Mouse (Mus musculus) left cerebral cortex, postnatal 14 days (tissue): ENCODE measurements around the gene Olfr799. TPM values are rescaled to one million over a fixed set of nuclear protein-coding genes. Genes with fewer than 3 reads are reported as not detected.

Experiments used
- DNase-seq, 2 experiments: peaks; one replicate each; pipeline ENCODE4 v3.0.0; 2021 to 2022; ENCODE audit warnings: low spot score in 2 of 2, mixed read lengths in 1 of 2
- intact Hi-C: fragments of 180-260 bp; cut with DNase I; formaldehyde crosslinking; loops from one replicate; pipeline ENCODE4 v1.15.1; 2025
- long read RNA-seq, 2 experiments: library from polyadenylated mRNA; stranded (forward); transcript quantifications; one replicate each; pipeline ENCODE4 v2.0.0; 2021
- total RNA-seq, 2 experiments: library from RNA; stranded (reverse); gene quantifications; 2 replicates each; pipeline ENCODE4 v1.2.3; 2021

Gene Olfr799
- not detected for total RNA-seq
- long read RNA-seq, experiment 1: 0 reads
- long read RNA-seq, experiment 2: 0 reads

DNA sequence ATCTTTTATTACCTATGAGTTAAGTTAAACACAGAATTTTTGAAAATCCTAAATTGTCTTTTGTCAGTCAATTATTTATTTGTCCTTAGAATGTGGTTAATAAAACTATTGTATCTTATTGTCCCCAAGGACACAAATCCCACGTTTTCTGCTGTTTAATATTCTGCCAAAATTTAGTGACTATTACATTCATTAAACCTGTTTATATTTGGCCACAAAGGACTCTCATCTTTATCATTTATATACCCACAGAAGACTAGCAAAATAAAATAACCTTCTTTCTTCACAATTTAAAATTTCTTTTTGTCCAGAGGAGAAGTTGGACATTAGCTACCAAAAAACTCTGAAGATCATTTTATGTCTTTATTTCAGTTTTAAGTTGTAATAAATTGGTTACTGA, at the start of gene Olfr799:
Olfr799 (plus strand) TSS at position 301 of the 400 bp plus-strand sequence.
- intact Hi-C loops: no loop called here
- no peak for DNase-seq

DNA sequence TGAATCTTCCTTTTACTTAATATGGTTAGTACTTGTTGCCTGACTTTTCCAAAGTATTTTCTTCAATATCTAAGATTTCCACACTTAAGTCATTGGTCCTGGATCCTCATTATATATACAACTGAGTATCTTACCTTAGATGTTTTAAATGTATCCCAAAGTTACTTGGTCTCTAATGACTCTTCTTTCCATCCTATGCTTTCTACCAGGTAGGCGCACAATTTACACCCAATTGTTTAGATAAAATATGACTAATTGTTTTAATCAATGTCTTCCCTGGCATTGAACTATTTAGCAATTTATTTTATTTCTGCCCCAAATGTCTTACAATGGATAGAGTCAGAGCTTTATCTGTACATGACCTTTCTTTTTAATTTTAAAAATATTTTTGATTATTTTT, 24.8 kb upstream of the Olfr799 start, which contains the start of gene Olfr796:
Olfr796 (minus strand) TSS at position 101 of the 400 bp plus-strand sequence.
- intact Hi-C loops: no loop called here
- DNase-seq: no peak

DNA sequence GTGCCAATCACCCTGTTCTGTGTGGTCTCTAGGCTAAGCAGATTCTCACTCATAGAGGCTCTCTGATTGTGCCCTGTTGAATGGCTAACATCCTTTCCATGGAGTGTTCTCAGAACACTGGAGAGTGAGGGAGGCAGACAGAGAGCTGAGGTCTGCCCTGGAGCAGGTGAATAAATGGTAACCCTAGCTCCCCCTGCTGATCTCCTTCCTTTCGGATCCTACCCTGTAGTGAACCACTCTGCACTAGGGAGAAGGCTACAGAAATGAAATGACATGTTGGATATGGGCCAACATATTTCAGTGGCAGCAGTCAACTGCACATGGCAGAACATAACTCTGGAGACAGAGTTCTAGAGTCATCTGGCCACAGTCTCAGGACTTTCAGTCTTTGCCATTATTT, 15.6 kb upstream of the Olfr799 start:
- intact Hi-C loops: no loop called here
- no peak for DNase-seq

DNA sequence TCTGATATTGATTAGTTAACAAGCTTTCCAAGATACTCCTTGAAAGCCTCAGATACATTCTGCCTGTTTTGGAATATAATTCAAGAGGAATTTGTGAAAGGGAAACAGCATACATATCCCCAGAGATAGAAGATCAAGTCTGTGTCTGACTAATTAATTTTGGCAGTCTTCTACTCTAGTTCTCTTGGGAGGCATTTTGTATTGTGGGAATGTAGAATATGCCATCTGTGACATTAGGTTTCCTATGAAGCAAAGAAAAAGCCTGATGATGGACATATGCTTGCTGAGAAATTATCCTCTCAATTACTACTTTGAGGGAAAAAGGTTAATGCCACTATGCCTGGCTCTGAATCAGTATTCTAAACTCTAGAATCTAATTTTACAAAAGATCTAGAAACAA, 14.0 kb upstream of the Olfr799 start:
- no peak for DNase-seq
- intact Hi-C loops: no loop called here

DNA sequence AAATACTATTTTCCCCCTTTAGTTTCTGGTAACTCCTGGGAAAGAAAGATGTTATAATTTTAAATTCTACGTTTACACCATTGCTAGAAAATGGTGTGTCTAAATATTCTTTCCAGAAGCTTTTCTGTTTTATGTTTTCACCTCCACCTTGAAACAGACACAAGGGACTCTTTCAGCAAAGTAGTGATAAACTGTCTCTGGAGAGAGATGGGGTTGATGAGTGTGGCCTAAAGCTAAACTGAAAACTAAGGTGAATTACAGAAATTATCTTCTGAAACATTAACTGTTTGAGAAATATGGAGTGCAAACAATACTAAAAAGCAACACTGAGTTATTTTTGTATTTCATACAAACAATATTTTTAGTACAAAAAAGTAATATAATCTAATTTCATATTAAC, 9.4 kb upstream of the Olfr799 start, which contains the start of gene Olfr798:
Olfr798 (minus strand) TSS at position 101 of the 400 bp plus-strand sequence.
- intact Hi-C loops: no loop called here
- DNase-seq: no peak

DNA sequence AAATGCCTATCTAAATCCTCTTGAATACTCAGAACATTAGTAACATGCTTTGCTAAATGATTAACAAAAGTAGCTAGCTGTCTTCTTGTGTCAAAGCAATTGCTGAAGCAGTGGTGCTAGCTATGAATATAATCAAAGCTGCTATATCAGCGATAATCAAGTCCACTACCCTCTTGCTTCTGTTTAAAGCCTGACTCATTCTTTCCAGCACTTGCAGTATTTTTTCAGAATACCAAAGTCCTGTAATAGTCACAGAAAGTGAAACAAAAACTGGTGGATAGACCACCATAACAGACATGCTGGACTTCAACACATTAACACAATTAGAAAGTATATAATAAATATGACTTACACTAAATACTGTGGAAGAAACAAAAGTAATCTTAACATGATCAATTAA, 14.5 kb downstream of the Olfr799 start:
- no peak for DNase-seq
- intact Hi-C loops: no loop called here

DNA sequence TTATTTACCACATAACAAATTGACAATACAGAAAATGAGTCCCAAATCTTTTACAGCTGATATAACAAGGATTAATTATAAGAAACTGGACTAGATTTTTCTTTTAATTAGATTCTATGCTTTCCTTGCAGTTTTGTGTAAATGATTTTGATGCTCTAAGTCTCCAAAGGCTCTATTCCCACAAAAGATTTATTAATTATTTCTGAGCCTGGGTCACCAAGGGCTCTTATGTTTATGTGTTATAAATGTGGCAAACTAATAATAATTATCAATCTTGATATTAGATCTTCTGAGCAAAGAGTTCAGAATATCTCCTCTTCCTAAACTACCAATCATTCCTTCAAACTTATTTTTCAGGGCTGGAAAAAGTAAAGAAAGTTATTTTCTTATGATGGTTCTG, 20.1 kb downstream of the Olfr799 start, which contains the start of gene Olfr800:
Olfr800 (plus strand) TSS at position 301 of the 400 bp plus-strand sequence.
- intact Hi-C loops: no loop called here
- DNase-seq: no peak

DNA sequence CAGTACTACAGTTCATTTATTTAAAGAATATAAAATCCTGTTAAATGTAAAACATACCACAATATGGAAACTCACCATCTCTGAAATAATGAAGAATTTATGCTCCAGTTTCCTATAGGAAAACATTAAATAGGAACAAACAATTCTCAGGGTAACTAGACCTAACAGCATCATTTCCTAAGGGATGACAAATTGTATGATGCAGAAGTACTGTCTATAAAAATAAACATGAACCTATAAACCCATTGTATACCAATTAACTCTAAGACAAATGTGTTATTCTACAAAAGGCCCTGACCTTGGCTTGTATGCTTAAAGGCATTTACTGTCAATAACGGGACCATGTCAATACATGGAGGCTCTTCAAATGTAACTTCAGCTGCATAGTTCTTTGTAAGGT, 36.5 kb downstream of the Olfr799 start, which contains the start of gene Olfr801:
Olfr801 (minus strand) TSS at position 101 of the 400 bp plus-strand sequence.
- intact Hi-C loops: no loop called here
- DNase-seq: no peak

DNA sequence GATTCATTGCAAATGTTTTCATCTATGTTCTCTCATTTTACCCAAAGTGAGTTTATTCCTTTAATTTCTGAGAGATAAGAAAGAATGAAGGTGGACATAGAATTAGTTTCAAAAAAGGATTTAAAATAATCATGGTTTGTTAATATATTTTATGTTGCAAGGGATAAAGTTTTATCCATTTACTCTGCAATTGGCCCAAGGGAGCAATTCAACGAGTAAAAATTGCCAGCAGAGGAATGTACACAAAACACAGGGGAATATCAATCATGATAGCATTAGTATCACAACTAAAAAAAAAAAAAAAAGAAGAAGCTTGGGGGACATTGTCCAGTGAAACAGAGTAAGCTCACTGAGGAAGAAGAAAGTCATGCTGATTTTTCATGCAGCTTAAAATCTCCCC, 50.8 kb downstream of the Olfr799 start, which contains the start of gene Olfr802:
Olfr802 (minus strand) TSS at position 101 of the 400 bp plus-strand sequence.
- intact Hi-C loops: no loop called here
- no peak for DNase-seq

DNA sequence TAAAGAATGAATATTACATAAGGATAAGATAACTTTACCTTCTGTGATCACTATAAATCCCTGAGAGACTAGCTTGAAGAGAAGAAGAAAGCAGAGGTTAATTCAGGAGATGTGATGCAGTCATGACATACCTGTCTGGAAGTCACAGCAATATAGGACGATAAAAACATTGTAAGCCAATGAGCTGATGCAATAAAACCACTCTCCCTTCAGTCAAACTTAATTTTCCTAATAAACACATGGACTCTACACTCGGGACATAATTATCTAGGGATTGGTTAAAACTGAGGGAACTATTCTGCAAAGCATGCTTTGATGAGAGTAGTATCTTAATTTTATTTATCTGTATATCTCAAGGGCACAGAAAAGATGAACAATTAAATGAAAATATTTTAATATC, 56.9 kb downstream of the Olfr799 start, which contains the start of gene Olfr803:
Olfr803 (minus strand) TSS at position 101 of the 400 bp plus-strand sequence.
- no peak for DNase-seq
- intact Hi-C loops: no loop called here

Other genes with a start within 250 kb of the Olfr799 start
- not detected for gene Olfr785, start 232.1 kb upstream of the Olfr799 start, total RNA-seq
- not detected for gene Olfr786, start 210.2 kb upstream of the Olfr799 start, total RNA-seq
- not detected for gene Olfr787, start 175.6 kb upstream of the Olfr799 start, total RNA-seq
- gene Olfr788, start 166.5 kb upstream of the Olfr799 start, total RNA-seq: not detected
- gene Olfr789, start 152.7 kb upstream of the Olfr799 start, total RNA-seq: not detected
- not detected for gene Olfr790, start 139.0 kb upstream of the Olfr799 start, total RNA-seq
- gene Olfr791, start 115.7 kb upstream of the Olfr799 start, total RNA-seq: not detected
- gene Olfr792, start 98.3 kb upstream of the Olfr799 start, total RNA-seq: not detected
- not detected for gene Olfr794, start 69.8 kb upstream of the Olfr799 start, total RNA-seq
- not detected for gene Olfr796, start 24.9 kb upstream of the Olfr799 start, total RNA-seq
- gene Olfr798, start 9.6 kb upstream of the Olfr799 start, total RNA-seq: not detected
- gene Olfr800, start 20.2 kb downstream of the Olfr799 start, total RNA-seq: not detected
- gene Olfr801, start 36.4 kb downstream of the Olfr799 start, total RNA-seq: not detected
- under 1 TPM; 0.06 to 0.22 TPM for gene Olfr802, start 50.7 kb downstream of the Olfr799 start, total RNA-seq
- not detected for gene Olfr803, start 56.8 kb downstream of the Olfr799 start, total RNA-seq
- gene Olfr804, start 65.7 kb downstream of the Olfr799 start, total RNA-seq: not detected
- gene Olfr805, start 91.9 kb downstream of the Olfr799 start, total RNA-seq: not detected
- not detected for gene Olfr806, start 104.4 kb downstream of the Olfr799 start, total RNA-seq
- gene Olfr807, start 120.3 kb downstream of the Olfr799 start, total RNA-seq: not detected
- not detected for gene Olfr808, start 128.0 kb downstream of the Olfr799 start, total RNA-seq
- not detected for gene Olfr809, start 137.2 kb downstream of the Olfr799 start, total RNA-seq
- not detected for gene Olfr810, start 157.4 kb downstream of the Olfr799 start, total RNA-seq
- gene Olfr811, start 166.9 kb downstream of the Olfr799 start, total RNA-seq: not detected
- not detected for gene Olfr812, start 208.6 kb downstream of the Olfr799 start, total RNA-seq
- not detected for gene Olfr813, start 217.9 kb downstream of the Olfr799 start, total RNA-seq
- gene Olfr814, start 242.4 kb downstream of the Olfr799 start, total RNA-seq: not detected